Mouse (Mus musculus) kidney, adult 2 months (tissue): Measurements from ENCODE around the gene Frmpd4. TPM values are rescaled to one million over a fixed set of nuclear protein-coding genes. Genes with fewer than 3 reads are reported as not detected.

Experiments
- DNase-seq: peaks from one replicate; pipeline ENCODE4 v3.0.0; 2021
- H3K27ac ChIP-seq: fragments of 200-500 bp; 2 replicates; pipeline ENCODE4 v1.5.1; 2012; ENCODE audit warnings: low read depth, low read length, control low read depth, inconsistent platforms; ENCODE audit not compliant: insufficient read depth
- H3K27me3 ChIP-seq: fragments of 200-500 bp; replicated peaks from 2 replicates; pipeline ENCODE4 v1.6.1; 2012; ENCODE audit warnings: mild to moderate bottlenecking, moderate library complexity, low read length, inconsistent platforms; ENCODE audit not compliant: control insufficient read depth, insufficient read depth
- H3K36me3 ChIP-seq: fragments of 200-500 bp; 2 replicates; pipeline ENCODE4 v1.6.1; 2012; ENCODE audit warnings: mild to moderate bottlenecking, moderate library complexity, low read length, inconsistent platforms; ENCODE audit not compliant: control insufficient read depth, insufficient read depth
- H3K4me1 ChIP-seq: fragments of 200-500 bp; 2 replicates; pipeline ENCODE4 v1.6.1; 2011; ENCODE audit warnings: low read length; ENCODE audit not compliant: control insufficient read depth, insufficient read depth
- H3K4me3 ChIP-seq: fragments of 200-500 bp; 2 replicates; pipeline ENCODE4 v1.5.1; 2011; ENCODE audit warnings: mild to moderate bottlenecking, low read depth, low read length, control low read depth; ENCODE audit not compliant: insufficient read depth
- CTCF ChIP-seq: fragments of 200-500 bp; conservative IDR thresholded peaks from 2 replicates; pipeline ENCODE4 v1.5.1; 2011; ENCODE audit warnings: low read depth, mild to moderate bottlenecking, control low read depth, low read length, moderate library complexity, mixed read lengths; ENCODE audit not compliant: insufficient read depth, insufficient read length
- POLR2A ChIP-seq: fragments of 200-500 bp; IDR thresholded peaks from one replicate; pipeline ENCODE4 v1.6.1; 2011; ENCODE audit warnings: low read depth, low read length, control low read depth
- WGBS: fragments of 180-500 bp; shearing (Covaris S2); methylation state at CpG from one replicate; pipeline ENCODE4 v1.1.7; 2018; 5-methylcytosine and 5-hydroxymethylcytosine counted together
- polyA plus RNA-seq: library from polyadenylated mRNA; depleted of rRNA; stranded (reverse); fragments of >200 nt; gene quantifications from 2 replicates; pipeline ENCODE4 v1.2.3, GENCODE M21; 2012

The Frmpd4 gene
- polyA plus RNA-seq, 1 experiment: 0.25 TPM

DNA sequence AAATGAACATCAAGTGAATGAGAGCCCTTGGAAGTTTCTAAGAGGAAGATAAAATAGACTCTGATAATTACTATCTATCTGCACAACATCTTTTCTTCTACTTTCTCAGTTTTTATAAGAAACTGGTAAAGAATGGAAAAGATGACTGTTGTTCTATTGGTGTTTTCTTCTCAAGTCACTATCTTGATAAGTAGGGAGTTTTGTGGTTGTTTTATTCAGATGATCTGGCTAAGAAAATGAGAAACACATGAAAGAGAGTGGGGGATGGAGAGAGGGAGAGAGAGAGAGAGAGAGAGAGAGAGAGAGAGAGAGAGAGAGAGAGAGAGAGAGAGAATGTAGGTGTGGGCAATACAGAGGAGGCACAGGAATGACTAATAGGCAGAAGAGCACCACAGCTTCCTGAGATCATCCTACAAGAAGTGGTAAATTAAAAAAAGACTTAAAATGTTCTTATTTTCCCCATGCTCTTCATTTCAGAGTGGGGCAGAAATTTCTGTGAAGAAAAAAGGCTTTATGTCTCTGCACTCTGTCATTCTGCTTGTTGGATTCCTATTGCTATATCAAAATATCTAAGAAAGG is 979.3 kb downstream of the Frmpd4 start:
- no peak overlapping the region for H3K4me3 ChIP-seq
- DNase-seq: no peak
- H3K27me3 ChIP-seq: no peaks in the 10 kb centered on the region
- no peak for TF ChIP-seq CTCF
- no peak for TF ChIP-seq POLR2A
- H3K27ac ChIP-seq: no peak overlapping the region
- no peaks in the 10 kb centered on the region for H3K36me3 ChIP-seq
- H3K4me1 ChIP-seq: no peaks in the 10 kb centered on the region

DNA sequence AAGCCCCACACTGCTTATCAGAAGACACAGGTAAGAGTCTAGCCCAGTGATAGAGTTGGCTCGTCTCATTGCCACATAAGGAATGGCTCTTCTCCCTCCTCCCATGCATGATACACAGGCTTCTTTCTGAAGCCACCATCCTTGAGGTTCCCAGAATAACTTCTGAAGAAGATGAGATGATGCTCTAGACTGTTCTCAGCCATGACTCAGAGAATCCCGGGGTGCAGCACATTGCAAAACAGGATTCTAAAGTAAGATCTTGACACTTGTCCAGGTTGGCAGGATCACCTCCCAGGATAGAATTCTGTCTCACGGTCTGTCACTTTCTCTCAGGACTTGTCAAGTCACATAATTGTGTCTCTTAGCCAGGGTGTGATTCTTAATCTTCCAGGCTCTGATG is 1024.2 kb downstream of the Frmpd4 start:
- DNase-seq: no peak
- no peaks in the 10 kb centered on the region for H3K4me1 ChIP-seq
- 85% methylated on average over 3 of the region's 3 CpGs for WGBS
- H3K4me3 ChIP-seq: no peak overlapping the region
- H3K36me3 ChIP-seq: no peaks in the 10 kb centered on the region
- no peaks in the 10 kb centered on the region for H3K27me3 ChIP-seq
- H3K27ac ChIP-seq: no peak overlapping the region
- TF ChIP-seq CTCF (no peak), POLR2A (no peak)

DNA sequence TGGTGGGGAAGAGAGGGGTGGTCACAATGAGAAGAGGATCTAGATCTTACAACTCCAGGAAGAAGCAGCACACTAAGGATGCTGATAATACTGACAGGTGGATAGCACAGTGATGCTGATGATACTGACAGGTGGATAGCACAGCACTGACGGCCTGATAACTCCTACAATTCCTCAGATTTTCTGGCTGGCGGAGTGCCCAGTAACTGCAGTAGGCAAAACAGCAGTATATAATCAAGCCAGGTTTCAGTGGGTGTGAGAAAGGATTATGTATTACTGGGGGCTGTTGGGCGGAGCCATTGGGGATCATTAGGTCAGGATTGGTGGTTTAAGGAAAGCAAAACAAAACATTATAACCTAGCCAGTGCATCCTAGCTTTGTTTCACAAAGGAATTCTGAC is 1053.9 kb downstream of the Frmpd4 start:
- DNase-seq: no peak
- H3K27me3 ChIP-seq: no peaks in the 10 kb centered on the region
- no peak overlapping the region for H3K4me3 ChIP-seq
- WGBS: 75% methylated on average over 3 of the region's 3 CpGs
- H3K4me1 ChIP-seq: peaks cover 3% of the 10 kb centered on the region; the same call in 1 of the 2 replicates
- no peaks in the 10 kb centered on the region for H3K36me3 ChIP-seq
- no peak overlapping the region for H3K27ac ChIP-seq
- TF ChIP-seq POLR2A (no peak), CTCF (no peak)

GRCm38 (mm10) chrX:167522528-167522927 is 1054.5 kb downstream of the Frmpd4 start:
- no peaks in the 10 kb centered on the region for H3K27me3 ChIP-seq
- no peak for TF ChIP-seq CTCF
- no peak for TF ChIP-seq POLR2A
- WGBS: 60% methylated on average over 4 of the region's 4 CpGs

DNA sequence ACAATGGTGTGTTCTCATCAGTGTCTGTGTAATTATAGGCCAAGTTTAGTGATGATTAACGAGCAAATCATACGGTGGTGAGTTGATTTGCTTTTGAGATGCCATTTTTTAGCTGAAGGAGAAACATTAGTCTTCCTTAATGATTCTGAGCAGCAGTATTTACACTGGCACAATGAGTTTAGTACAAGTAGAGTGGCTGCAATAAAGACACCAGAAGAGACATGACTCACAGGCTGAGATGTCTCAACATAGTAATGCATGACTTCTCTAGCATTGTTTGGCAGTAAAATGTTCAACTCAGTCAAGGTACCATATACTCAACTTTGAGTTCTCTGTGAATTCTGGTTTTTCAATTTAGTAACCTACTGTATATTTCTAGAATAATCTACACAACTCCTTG is 1058.6 kb downstream of the Frmpd4 start:
- Histone ChIP-seq H3K36me3 (no peaks in the 10 kb centered on the region), H3K4me1 (peaks cover 3% of the 10 kb centered on the region; the same call in 1 of the 2 replicates), H3K27ac (no peak overlapping the region), H3K27me3 (no peaks in the 10 kb centered on the region), H3K4me3 (no peak overlapping the region)
- no peak for DNase-seq
- 75% methylated on average over 2 of the region's 2 CpGs for WGBS
- no peak for TF ChIP-seq CTCF
- no peak for TF ChIP-seq POLR2A

More at GRCm38 (mm10) chrX:167522528-167522927, 1054.5 kb downstream of the Frmpd4 start:
- H3K27ac ChIP-seq: no peak overlapping the region
- no peak for DNase-seq
- no peak overlapping the region for H3K4me3 ChIP-seq
- no peaks in the 10 kb centered on the region for H3K36me3 ChIP-seq
- H3K4me1 ChIP-seq: peaks cover 3% of the 10 kb centered on the region; the same call in 1 of the 2 replicates

- no peaks in the 10 kb centered on the region for H3K27me3 ChIP-seq
- no peak for TF ChIP-seq POLR2A
- peak; percentile 80 for TF ChIP-seq CTCF
Observed at GRCm38 (mm10) chrX:167497780-167498179, 1079.3 kb downstream of the Frmpd4 start.

DNA sequence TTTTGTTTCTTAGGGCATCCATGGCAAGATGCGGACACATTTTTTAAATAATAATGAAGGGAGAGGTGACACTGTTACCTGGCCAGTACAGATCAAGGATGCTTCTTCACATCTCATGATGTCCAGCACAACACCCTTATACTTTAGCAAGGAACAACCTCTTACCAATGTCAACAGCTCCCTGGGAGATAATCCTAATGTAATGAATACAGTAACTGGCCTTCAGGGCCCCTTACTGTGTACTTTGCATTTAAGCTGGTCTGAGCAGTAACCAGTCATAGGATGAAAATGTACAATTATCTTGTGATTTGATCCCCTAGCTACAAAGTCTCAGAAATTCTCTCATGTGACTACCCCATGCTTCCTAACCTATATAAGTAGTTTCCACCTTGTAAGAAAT is 1084.8 kb downstream of the Frmpd4 start:
- no peaks in the 10 kb centered on the region for H3K27me3 ChIP-seq
- DNase-seq: no peak
- H3K36me3 ChIP-seq: no peaks in the 10 kb centered on the region
- H3K27ac ChIP-seq: no peak overlapping the region
- no peak for TF ChIP-seq CTCF
- no peak for TF ChIP-seq POLR2A
- whole genome bisulfite sequencing: 95% methylated on average over 1 of the region's 1 CpGs
- no peaks in the 10 kb centered on the region for H3K4me1 ChIP-seq
- H3K4me3 ChIP-seq: no peak overlapping the region

More at GRCm38 (mm10) chrX:167497780-167498179, 1079.3 kb downstream of the Frmpd4 start:
- Histone ChIP-seq H3K27ac (no peak overlapping the region), H3K4me1 (no peaks in the 10 kb centered on the region), H3K36me3 (no peaks in the 10 kb centered on the region), H3K4me3 (no peak overlapping the region)
- peak; percentile 41 for DNase-seq
- 13% methylated on average over 11 of the region's 11 CpGs for WGBS
